Mouse (Mus musculus) neural tube, embryonic 14.5 days (tissue): ENCODE data around the gene Stab2. TPM values are rescaled to one million over a fixed set of nuclear protein-coding genes. Genes with fewer than 3 reads are reported as not detected.

Source experiments
- ATAC-seq: fragments of 200-750 bp; cut with Nextera tagmentation; 2 replicates; pipeline ENCODE4 v1.8.0; 2017; ENCODE audit warnings: low read depth, mild to moderate bottlenecking, moderate TSS enrichment, moderate library complexity
- H3K27ac ChIP-seq: fragments of 300-500 bp; sonication (generic); 2 replicates; pipeline ENCODE4 v1.5.1; 2014; ENCODE audit warnings: low read depth, mild to moderate bottlenecking, control low read depth, low read length, moderate library complexity, mixed read lengths
- H3K27me3 ChIP-seq: fragments of 300-500 bp; sonication (generic); 2 replicates; pipeline ENCODE4 v1.6.1; 2014; ENCODE audit warnings: low read length; ENCODE audit not compliant: control insufficient read depth, insufficient read depth
- H3K36me3 ChIP-seq: fragments of 300-500 bp; sonication (generic); 2 replicates; pipeline ENCODE4 v1.6.1; 2014; ENCODE audit warnings: low read length, mixed read lengths; ENCODE audit not compliant: control insufficient read depth, insufficient read depth
- H3K4me1 ChIP-seq: fragments of 300-500 bp; sonication (generic); 2 replicates; pipeline ENCODE4 v1.6.1; 2014; ENCODE audit warnings: low read length; ENCODE audit not compliant: control insufficient read depth, insufficient read depth
- H3K4me2 ChIP-seq: fragments of 300-500 bp; sonication (generic); 2 replicates; pipeline ENCODE4 v1.6.1; 2014; ENCODE audit warnings: mild to moderate bottlenecking, low read depth, low read length, control low read depth
- H3K4me3 ChIP-seq: fragments of 300-500 bp; sonication (generic); 2 replicates; pipeline ENCODE4 v1.5.1; 2014; ENCODE audit warnings: low read depth, low read length, control low read depth, mixed read lengths
- H3K9ac ChIP-seq: fragments of 300-500 bp; sonication (generic); replicated peaks from 2 replicates; pipeline ENCODE4 v1.6.1; 2014; ENCODE audit warnings: low read depth, mild to moderate bottlenecking, control low read depth, low read length, mixed read lengths
- H3K9me3 ChIP-seq: fragments of 300-500 bp; sonication (generic); 2 replicates; pipeline ENCODE4 v1.6.1; 2016; ENCODE audit warnings: low read length; ENCODE audit not compliant: control insufficient read depth
- WGBS: fragments of 180-500 bp; shearing (Covaris S2); extraction: QIAGEN DNeasy Blood & Tissue Kit; methylation state at CpG from one replicate; pipeline ENCODE4 v1.1.7; 2014; 5-methylcytosine and 5-hydroxymethylcytosine counted together
- polyA plus RNA-seq: library from polyadenylated mRNA; unstranded; fragments of >200 nt; fragmentation: Nextera tagmentation; extraction: Ambion mirVana; gene quantifications from 2 replicates; pipeline ENCODE4 v1.2.1, GENCODE M21; 2014

The Stab2 gene
- polyA plus RNA-seq, 1 experiment from 2014 or later, result 0.36 TPM

GRCm38 (mm10) chr10:86934376-86934775, 73.4 kb downstream of the Stab2 start:
- Histone ChIP-seq H3K36me3 (no peaks in the 10 kb centered on the region), H3K4me3 (no peak overlapping the region), H3K4me1 (no peaks in the 10 kb centered on the region), H3K9me3 (no peaks in the 10 kb centered on the region), H3K9ac (no peak overlapping the region), H3K27me3 (no peaks in the 10 kb centered on the region), H3K4me2 (no peak overlapping the region), H3K27ac (no peak overlapping the region)
- ATAC-seq, result peak; percentile 14; the same call in 1 of the 2 replicates
- WGBS, result 43% methylated on average over 6 of the region's 6 CpGs

GRCm38 (mm10) chr10:86933906-86934305, 73.9 kb downstream of the Stab2 start:
- WGBS, result 36% methylated on average over 3 of the region's 3 CpGs
- no peak for ATAC-seq
- no peak overlapping the region for H3K4me2 ChIP-seq
- H3K27ac ChIP-seq, result no peak overlapping the region
- no peak overlapping the region for H3K4me3 ChIP-seq
- H3K9me3 ChIP-seq, result no peaks in the 10 kb centered on the region
- H3K36me3 ChIP-seq, result no peaks in the 10 kb centered on the region
- no peaks in the 10 kb centered on the region for H3K27me3 ChIP-seq
- H3K4me1 ChIP-seq, result no peaks in the 10 kb centered on the region
- H3K9ac ChIP-seq, result no peak overlapping the region

DNA sequence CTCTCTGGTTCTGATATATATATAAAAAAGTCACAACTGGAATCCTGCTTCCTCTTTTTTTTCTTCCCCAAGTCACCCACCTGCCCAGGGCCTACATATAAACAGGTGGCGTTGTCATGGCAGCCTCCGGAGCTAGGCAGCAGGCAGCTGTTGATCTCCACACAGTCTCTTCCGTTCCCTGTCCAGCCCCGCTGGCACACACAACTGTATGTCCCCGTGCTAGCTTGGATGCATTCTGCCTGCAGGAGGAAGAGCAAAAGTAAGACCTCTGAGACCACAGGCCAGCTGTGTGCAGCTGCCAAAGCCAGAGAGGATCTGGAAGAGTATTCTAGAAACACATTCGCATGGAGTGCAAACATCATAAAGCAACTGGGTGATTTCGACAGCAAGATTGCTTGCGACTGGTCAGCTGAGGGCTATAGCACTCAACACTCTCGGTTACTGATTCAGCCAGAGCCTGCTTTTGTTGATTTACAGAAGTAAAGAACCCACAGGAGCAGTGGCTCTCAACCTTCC, 74.6 kb downstream of the Stab2 start:
- no peaks in the 10 kb centered on the region for H3K9me3 ChIP-seq
- H3K36me3 ChIP-seq, result no peaks in the 10 kb centered on the region
- H3K27me3 ChIP-seq, result no peaks in the 10 kb centered on the region
- H3K4me1 ChIP-seq, result no peaks in the 10 kb centered on the region
- no peak overlapping the region for H3K27ac ChIP-seq
- H3K9ac ChIP-seq, result no peak overlapping the region
- no peak for ATAC-seq
- WGBS, result 72% methylated on average over 9 of the region's 9 CpGs
- no peak overlapping the region for H3K4me3 ChIP-seq
- H3K4me2 ChIP-seq, result no peak overlapping the region

DNA sequence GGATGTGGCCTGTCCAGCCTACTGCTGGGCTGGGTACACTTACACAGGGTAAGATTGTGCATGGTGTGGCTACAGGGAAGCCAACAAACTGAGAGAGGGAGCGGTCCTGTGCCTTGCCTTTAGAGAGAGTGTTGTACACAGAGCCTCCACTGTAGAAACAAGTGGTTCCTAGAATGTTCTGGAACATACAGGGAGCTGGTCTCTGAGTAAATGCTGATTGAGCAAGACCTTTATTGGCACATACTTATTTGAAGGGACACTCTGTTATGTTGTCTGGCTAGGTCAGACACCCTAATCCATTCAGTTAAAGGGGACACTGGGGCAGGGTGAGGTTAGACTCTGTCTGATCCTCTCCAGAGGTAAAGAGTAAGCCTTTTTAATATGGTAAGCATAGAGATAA, 84.2 kb downstream of the Stab2 start:
- H3K9ac ChIP-seq, result no peak overlapping the region
- no peaks in the 10 kb centered on the region for H3K27me3 ChIP-seq
- no peaks in the 10 kb centered on the region for H3K36me3 ChIP-seq
- ATAC-seq, result no peak
- H3K4me2 ChIP-seq, result no peak overlapping the region
- no peaks in the 10 kb centered on the region for H3K4me1 ChIP-seq
- no peak overlapping the region for H3K4me3 ChIP-seq
- H3K27ac ChIP-seq, result no peak overlapping the region
- no peaks in the 10 kb centered on the region for H3K9me3 ChIP-seq
- WGBS, result 100% methylated on average over 1 of the region's 1 CpGs

DNA sequence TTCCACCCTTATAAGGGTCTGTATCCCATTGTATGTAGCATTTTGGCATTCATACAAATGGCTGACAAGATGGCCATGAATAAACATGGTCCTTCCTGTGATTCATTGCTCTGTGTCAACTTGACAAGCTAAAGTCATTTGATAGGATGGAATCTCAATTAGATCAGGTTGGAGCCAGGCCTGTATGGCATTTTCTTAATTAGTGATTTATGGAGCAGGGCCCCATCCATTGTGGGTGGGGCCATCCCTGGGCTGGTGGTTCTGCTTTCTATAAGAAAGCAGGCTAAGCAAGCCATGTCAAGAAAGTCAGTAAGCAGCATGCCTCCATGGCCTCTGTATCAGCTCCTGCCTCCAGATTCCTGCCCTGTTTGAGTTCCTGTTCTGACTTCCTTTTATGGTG, 92.2 kb downstream of the Stab2 start:
- Histone ChIP-seq H3K36me3 (no peaks in the 10 kb centered on the region), H3K27me3 (no peaks in the 10 kb centered on the region), H3K4me3 (no peak overlapping the region), H3K9me3 (no peaks in the 10 kb centered on the region), H3K9ac (no peak overlapping the region), H3K4me2 (no peak overlapping the region), H3K4me1 (no peaks in the 10 kb centered on the region), H3K27ac (no peak overlapping the region)
- ATAC-seq, result no peak

DNA sequence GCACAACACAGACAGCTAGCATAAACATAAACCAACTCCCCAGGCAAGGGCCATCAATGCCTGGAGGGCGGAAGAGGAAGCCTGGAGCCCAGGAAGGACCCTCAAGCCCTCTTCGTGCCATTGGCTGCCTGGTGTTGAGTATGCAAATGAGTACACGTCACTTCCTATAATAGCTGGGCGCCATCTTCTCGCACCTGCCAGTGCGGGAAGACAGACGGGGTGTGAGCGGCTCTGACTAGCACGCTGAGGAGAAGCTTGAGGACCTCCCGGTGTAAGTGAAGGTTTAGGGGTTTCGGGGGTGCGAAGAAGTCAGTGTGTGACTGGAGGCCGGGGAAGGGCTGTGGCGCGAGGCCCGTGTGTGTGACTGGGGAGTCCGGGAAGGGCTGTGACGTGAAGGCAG, 99.3 kb downstream of the Stab2 start:
- H3K27ac ChIP-seq, result no peak overlapping the region
- ATAC-seq, result no peak
- H3K9me3 ChIP-seq, result no peaks in the 10 kb centered on the region
- H3K9ac ChIP-seq, result no peak overlapping the region
- no peaks in the 10 kb centered on the region for H3K4me1 ChIP-seq
- H3K36me3 ChIP-seq, result no peaks in the 10 kb centered on the region
- no peak overlapping the region for H3K4me2 ChIP-seq
- no peaks in the 10 kb centered on the region for H3K27me3 ChIP-seq
- H3K4me3 ChIP-seq, result no peak overlapping the region
- WGBS, result 95% methylated on average over 18 of the region's 18 CpGs

DNA sequence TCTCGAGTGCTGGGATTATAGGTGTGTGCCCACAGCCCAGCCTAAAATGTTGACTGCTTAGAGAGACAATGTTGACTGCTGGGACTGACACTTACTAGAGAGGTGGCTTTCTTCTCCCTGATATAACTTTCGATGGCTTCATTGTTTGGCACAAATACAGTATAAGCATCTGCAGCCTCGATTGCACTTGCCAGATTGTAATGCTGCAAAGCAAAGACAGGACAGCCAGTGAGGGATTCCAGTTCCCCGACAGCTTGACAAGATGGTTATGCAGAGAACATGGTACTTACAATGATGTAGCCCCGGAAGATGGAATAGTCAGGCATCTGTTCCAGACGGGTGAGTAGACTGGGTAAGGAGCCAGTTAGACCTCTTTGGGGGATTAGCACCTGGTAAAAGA, 100.8 kb downstream of the Stab2 start:
- no peak for ATAC-seq
- no peak overlapping the region for H3K9ac ChIP-seq
- H3K36me3 ChIP-seq, result no peaks in the 10 kb centered on the region
- H3K4me2 ChIP-seq, result no peak overlapping the region
- WGBS, result 81% methylated on average over 6 of the region's 6 CpGs
- no peaks in the 10 kb centered on the region for H3K27me3 ChIP-seq
- no peak overlapping the region for H3K27ac ChIP-seq
- H3K4me3 ChIP-seq, result no peak overlapping the region
- H3K4me1 ChIP-seq, result no peaks in the 10 kb centered on the region
- no peaks in the 10 kb centered on the region for H3K9me3 ChIP-seq

DNA sequence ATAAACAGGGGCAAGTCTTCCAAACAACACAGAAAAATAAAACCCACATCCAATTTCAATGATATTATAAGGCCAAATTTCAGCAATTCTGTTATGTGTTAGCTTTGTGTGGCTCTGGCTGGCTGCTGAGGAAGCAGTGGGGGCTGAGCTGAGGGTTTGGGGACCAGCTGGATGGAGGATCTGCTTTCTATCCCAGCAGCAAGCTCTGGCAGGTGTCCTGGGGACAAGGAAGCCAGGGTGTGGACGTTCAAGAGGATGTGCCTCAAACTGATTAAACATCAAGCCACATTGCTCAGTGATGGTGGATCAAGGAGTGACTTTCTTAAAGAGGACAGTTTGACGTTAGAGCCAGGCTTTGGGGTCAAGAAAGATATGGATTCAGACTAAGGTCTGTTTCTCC, 112.3 kb downstream of the Stab2 start:
- H3K4me2 ChIP-seq, result no peak overlapping the region
- WGBS, result 81% methylated on average over 2 of the region's 2 CpGs

GRCm38 (mm10) chr10:86891066-86891465, 116.8 kb downstream of the Stab2 start:
- Histone ChIP-seq H3K27ac (no peak overlapping the region), H3K4me2 (no peak overlapping the region), H3K36me3 (no peaks in the 10 kb centered on the region), H3K4me1 (no peaks in the 10 kb centered on the region), H3K27me3 (no peaks in the 10 kb centered on the region), H3K9ac (no peak overlapping the region), H3K9me3 (no peaks in the 10 kb centered on the region), H3K4me3 (no peak overlapping the region)
- no peak for ATAC-seq
- WGBS, result 92% methylated on average over 1 of the region's 1 CpGs

More for the DNA sequence above, 112.3 kb downstream of the Stab2 start:
- no peaks in the 10 kb centered on the region for H3K9me3 ChIP-seq
- H3K4me3 ChIP-seq, result no peak overlapping the region
- no peak overlapping the region for H3K27ac ChIP-seq
- H3K36me3 ChIP-seq, result no peaks in the 10 kb centered on the region
- no peak overlapping the region for H3K9ac ChIP-seq
- no peaks in the 10 kb centered on the region for H3K4me1 ChIP-seq
- no peak for ATAC-seq
- no peaks in the 10 kb centered on the region for H3K27me3 ChIP-seq
